Mouse (Mus musculus) cerebral cortex, adult 2 months (tissue): Measurements from ENCODE around the gene Dhx30.

Experiments used
- WGBS: fragments of 180-500 bp; shearing (Covaris S2); methylation state at CpG from one replicate; pipeline ENCODE4 v1.1.7; 2018; 5-methylcytosine and 5-hydroxymethylcytosine counted together

The Dhx30 gene

DNA sequence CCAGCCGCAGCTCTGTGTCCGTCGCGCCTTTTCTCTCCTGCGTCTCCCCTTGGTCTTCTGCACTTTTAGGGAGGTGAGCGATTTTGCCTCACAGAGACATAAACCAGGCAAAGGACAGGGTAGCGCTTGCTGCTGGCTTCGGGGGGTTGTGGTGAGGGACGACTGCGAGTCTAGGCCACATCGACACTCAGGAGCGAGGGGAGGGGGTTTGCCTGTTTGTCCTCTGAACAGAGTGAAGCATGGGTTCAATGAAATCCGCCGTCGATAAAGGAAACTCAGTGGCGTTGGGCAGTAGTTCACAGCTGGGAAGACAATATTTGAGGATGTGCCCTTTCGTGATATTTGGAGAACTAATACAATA is at the start of gene Dhx30:
Gene Dhx30 (minus strand): TSS at position 52 of the 361 bp plus-strand sequence.
- WGBS: under 1% methylated on average over 16 of the region's 17 CpGs

DNA sequence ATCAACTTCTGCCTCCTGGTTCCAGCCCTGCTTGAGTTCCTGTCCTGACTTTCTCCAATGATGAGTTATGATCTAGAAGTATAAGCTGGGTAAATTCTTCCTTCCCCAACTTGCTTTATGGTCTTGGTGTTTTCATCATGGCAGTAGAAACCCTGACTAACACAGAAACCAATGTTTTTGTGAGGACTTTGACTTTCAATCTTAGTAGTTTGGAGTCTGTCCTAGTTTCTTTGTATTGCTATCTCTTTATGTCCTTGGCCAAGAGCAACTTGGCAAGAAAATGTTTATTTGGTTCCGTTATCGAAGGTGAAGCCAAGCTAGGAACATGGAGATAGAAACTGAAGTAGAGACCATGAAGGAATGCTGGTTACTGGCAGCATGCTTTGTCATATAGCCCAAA is 45.4 kb upstream of the Dhx30 start:
- WGBS: 67% methylated on average over 2 of the region's 2 CpGs

- 90% methylated on average over 5 of the region's 5 CpGs for WGBS
Measured at GRCm38 (mm10) chr9:110162441-110162840, 44.8 kb upstream of the Dhx30 start.

DNA sequence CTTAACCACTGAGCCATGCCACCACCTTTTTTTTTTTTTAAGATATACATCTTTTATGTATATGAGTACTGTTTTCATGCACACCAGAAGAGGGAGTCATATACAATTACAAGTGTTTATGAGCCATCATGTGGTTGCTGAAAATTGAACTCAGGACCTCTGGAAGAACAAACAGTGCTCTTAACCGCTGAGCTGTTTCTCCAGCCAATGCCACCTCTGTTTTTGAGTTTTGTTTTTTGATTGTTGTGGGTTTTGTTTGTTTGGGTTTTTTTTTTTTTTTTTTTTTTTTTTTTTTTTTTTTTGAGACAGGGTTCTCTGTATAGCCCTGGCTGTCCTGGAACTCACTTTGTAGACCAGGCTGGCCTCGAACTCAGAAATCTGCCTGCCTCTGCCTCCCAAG is 42.9 kb upstream of the Dhx30 start:
- WGBS: 94% methylated on average over 2 of the region's 2 CpGs

DNA sequence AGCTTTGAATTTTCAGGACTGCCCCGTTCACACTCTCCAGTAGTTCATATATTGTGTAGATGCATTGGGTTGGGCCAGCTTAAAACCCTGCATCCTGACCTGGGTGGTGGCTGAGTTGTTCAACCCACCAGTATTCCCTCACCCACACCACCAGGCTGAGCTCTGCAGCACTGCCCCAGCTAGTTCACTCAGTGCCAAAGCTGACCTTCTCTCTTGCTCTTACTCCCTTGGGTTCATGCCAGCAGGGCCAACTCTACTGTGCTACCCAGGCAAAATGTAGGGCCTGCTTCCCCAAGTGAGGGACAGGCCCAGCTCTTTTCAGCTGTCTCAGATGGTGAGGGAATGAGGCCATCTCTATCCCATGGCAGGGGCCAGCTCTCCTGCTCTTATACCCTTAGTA is 41.4 kb upstream of the Dhx30 start:
- 100% methylated on average over 1 of the region's 1 CpGs for WGBS

DNA sequence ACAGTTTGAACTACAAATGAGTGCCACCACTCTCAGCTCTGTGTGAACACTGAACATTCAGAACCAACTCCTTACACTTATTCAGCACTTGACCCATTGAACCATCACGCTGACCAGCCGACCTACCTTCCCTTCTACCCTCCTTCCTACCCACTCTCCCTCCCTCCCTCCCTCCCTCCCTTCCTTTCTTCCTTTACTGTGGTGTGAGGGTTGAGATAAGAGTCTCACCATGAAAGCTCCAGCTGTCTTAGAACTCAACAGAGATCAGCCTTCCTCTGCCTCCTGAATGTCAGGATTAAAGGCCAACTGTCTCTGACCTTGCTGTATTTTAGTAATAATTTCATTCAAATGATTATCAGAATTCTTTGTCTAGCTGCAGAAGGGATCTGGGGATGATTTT is 31.0 kb upstream of the Dhx30 start:
- 87% methylated on average over 2 of the region's 2 CpGs for WGBS

DNA sequence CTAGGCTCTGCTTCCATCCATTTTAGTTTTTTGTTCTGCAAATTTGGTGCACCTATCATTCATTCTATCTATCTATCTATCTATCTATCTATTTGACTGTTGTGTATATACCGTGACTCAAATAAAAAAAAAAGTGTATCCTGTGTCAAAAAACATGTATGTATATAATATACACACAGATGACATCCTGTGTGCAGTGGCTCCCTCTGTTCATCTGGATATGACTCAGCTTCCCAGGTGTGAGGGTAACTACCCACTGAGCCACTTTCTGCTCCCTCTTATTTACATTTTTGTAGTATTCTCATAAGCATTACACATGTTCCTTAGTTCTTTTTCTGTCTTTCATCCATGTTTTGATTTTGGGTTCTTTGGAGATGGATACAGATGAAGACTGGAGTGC is 24.5 kb upstream of the Dhx30 start:
- 88% methylated on average over 1 of the region's 1 CpGs for WGBS

DNA sequence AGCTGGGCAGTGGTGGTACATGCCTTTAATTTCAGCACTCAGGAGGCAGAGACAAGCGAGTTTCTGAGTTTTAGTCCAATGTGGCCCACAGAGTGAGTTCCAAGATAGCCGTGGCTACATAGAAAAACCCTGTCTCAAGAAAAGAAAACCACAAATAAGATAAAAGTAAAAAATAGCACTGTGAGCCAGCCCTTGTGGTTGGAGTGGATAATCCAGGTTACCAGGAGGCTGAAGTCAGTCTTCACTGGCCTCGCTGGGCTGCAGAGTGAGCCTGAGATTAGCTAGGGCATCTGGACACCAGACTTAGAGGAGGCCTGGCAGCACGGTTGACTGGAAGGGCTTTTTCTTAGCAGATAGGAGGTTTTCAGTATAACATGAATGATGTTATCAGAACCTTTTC is 21.5 kb upstream of the Dhx30 start:
- WGBS: 69% methylated on average over 4 of the region's 4 CpGs

DNA sequence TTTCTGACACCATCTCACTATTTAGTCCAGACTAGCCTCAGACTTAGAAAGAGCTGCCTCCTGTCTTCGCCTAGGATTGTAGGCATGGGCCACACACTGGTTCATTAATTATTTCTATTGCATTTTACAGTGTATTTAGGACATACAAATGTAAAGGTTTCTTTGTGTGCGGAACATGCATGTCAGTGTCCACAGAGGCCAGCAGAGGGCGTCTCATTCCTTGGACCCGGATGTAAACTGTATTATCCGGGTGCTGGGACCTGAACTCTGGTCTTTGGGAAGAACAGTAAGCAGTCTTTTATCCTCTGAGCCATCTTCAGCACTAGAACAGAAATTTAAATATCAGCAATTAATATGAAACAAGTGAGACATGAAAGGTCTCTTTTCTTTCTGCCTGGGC is 16.5 kb upstream of the Dhx30 start:
- 85% methylated on average over 5 of the region's 5 CpGs for WGBS

- 56% methylated on average over 6 of the region's 6 CpGs for WGBS
Measured at GRCm38 (mm10) chr9:110132921-110133320, 15.3 kb upstream of the Dhx30 start.

GRCm38 (mm10) chr9:110132201-110132605 is 14.6 kb upstream of the Dhx30 start:
- under 1% methylated on average over 38 of the region's 38 CpGs for WGBS

- WGBS: under 1% methylated on average over 64 of the region's 64 CpGs
Measured at GRCm38 (mm10) chr9:110131525-110132197, 14.0 kb upstream of the Dhx30 start.

DNA sequence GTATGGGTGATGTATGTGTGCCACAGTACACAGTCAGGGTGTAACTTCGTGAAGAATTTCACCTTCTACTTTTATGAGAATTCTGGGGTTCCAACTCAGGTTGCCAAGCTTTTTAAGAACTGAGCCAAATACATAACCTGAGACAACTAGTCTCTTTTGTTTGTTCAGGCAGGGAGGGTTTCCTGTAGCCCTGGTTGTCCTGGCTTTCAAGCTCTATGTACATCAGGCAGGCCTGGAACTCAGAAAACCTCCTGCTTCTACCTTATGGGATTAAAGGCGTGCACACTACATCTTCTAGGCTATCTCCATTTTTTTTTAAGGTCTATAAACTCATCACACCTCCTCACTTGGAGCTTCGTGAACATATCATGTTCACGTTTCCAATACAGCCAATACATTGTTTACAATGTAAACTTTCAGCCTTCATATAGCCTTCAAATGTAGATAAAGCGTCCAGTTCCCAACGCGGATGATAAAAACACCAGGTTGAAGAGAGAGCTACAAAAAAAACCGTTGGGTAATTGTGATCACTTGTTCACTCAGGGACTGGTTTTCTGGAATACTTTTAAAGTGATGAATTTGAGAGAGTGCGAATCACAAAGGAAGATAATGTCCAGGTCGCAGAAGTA is 13.4 kb upstream of the Dhx30 start:
- WGBS: 16% methylated on average over 10 of the region's 10 CpGs

DNA sequence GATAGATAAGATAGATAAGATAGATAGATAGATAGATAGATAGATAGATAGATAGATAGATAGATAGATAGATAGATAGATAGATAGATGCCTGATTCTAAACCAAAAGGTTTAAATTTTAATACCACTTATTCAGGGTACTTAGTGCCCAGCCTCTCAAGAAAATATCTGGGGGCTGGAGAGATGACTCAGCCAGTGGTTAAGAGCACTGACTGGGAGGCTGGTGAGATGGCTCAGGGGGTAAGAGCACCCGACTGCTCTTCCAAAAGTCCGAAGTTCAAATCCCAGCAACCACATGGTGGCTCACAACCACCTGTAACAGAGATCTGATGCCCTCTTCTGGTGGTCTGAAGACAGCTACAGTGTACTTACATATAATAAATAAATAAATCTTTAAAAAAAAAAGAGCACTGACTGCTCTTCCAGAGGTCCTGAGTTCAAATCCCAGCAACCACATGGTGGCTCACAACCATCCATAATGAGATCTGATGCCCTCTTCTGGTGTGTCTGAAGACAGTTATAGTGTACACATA is 6.4 kb upstream of the Dhx30 start:
- WGBS: 60% methylated on average over 2 of the region's 2 CpGs

- 81% methylated on average over 2 of the region's 2 CpGs for WGBS
Measured at GRCm38 (mm10) chr9:110123322-110123721, 5.7 kb upstream of the Dhx30 start.

GRCm38 (mm10) chr9:110121424-110121823 is 3.8 kb upstream of the Dhx30 start:
- WGBS: 49% methylated on average over 4 of the region's 4 CpGs

DNA sequence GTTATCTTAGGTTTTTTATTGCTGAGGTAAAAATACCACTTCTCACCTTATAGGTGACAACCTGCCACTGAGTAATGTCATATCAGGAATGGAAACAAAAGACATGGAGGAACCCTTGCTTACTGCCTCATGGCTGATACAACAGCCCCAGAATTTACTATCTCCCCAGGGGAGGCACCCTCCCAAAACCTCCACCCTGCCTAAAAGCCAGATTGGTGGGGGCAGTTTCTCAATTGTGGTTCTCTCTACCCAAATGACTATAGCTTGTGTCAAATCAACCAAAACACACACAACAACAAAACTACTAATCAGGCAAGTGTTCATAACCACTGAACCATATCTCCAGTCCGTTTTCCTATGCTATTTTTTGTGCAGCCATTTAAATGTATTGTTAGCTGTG is 619 bp upstream of the Dhx30 start:
- WGBS: 20% methylated on average over 1 of the region's 1 CpGs

DNA sequence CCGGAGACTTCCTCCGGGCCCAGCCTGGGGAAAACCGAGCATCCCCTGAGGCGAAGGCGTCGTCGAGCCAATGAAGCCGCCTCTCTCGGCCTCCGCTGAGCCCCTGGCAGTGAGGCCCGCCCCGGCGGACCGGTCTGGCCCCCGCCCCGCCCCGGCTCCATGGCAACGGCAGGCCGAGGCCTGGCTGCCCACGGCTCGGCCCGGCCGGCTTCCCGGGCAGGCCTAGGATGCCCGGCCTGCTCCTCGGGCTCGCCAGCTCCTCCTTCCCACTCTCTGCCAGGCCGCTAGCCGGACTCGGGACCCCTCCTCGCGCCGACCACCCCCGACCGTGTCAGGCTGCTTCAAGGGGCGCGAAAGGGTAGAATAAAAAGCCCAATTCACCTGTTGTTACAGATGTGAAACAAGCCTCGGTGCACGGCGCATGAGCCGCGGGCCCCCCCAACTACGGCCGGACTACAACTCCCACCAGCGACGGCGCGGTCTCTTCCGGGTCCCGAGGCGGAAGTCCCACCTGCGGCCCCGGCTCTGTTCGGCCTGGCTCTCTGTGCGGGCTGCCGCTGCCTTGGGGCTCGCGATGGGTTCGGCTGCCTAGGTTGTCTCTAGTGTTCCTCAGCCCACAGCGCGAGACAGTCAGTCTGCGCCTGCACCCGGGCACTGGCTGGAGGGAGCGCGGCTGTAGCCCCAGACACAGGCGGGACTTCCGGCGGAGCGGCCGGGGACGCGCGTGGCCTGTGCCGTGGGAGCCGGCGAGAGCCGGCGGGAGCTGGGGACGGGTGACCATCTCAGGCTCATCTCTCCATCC is 452 bp downstream of the Dhx30 start, which contains the start of gene Smarcc1:
Gene Smarcc1 (plus strand): TSS at position 732 of the 802 bp plus-strand sequence.
- WGBS: under 1% methylated on average over 79 of the region's 79 CpGs

DNA sequence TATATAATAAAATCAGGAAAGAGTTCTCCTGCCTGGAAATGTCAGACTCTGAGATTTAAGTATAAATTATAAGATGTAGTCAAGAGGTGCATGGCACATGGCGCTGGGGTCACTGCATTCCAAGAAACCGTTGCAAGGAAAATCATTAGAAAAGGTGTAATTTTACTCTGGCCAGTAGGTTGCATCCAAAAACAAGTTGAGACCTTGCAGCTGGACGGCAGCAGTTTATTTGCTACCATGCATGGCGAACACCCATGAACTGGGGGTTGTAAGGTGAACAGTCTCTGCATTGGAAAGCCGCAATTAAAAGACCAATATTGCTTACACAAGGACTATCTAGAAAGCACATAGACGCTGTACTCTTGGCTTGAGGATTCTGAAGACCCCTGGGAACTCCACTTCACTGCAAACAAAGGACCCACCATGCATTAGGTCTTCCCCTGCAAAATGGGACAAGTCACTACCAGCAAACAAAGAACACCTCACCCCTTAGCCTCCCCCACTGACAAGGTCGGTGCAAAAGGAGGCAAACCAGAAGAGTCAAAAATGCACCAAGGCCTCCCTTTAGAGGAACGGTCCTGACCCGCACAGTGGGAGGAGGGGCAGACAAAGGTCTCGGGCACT is 1.2 kb downstream of the Dhx30 start:
- 7% methylated on average over 10 of the region's 10 CpGs for WGBS

DNA sequence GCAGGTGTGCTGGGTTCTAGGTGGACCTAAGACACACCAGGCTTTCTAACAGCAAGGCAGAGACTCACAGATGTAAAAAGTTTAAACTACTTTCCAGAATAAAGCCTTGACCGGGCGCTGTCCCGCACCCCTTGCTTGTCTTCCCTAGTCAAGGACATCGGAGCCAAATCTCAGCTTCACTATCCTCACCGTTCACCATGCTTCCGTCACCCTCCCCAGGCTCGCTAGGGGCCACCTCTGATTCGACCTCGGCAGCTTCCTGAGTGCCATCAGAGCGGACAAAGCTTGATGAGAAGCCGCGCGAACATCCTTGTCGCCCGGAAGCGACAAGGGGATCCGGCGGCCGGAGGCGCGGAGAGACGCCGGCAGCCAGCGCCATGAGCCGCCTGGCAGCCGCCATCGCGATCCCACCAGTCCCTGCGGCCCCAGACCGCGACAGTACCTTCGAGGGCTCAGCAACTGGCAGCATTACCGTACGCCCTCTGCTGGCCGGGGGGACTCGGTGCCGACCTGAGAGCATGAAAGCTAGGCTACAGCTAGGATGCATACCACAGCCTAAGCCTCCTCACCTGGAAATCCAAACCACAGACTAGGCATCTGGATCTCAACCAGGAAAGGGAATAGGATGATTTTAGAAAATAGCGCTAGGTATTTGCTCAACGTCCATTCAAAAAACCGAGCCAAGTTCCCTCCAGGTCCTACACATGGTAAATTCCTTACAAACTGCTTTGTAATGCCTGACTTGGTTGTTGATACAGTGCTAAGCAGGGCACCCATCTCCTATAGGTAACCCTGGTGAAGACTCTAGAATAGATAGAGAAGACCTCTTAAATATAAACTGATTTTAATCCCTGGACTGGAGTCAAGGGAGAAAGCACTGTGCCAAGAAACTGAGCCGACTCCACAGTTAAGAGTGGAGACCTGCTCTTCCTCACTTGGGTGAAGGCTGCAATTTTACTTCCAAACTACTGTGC is 16.7 kb downstream of the Dhx30 start:
- 2% methylated on average over 41 of the region's 41 CpGs for WGBS

- 80% methylated on average over 3 of the region's 3 CpGs for WGBS
Measured at GRCm38 (mm10) chr9:110097791-110098190, 19.8 kb downstream of the Dhx30 start.
